Mouse (Mus musculus): ENCODE measurements at regions not wholly inside any gene's neighbourhood (a gene's known extent, or its start where the extent isn't known, plus 50 kb on each side); places are given as distances from the start of the nearest gene placed in this dataset.
A peak's percentile ranks its signal among the peaks of the same experiment; 100 is the strongest.

DNA sequence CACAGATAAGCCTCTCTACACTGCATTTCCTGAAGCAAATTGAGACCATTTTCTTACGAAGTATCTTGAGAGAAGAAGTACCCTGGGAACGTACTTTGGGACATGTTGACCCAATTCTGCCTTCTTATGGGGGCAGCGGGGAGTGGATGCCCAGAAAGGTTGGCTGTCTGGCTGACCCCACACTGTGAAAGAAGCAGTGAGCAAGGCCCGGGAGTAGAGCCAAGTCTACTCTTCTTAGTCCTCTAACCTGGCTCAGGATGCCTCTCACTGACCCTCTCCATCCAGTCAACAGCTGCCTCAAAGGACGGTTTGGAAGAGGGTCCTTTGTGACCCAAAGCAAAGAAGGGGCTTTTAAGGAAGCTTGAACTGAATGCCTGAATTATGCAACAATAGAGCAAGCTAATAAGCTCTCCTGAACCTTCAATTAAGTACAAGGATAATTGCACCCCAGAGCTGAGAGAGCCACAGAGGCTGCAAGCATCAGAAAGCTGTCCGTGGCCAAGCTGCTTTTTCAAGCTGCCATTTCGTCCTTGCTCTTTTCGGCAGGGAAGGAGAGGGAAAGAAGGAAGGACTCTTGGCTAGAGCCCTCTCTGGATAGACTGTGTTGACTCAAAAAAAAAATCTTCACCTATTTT, 70.3 kb downstream of the Pctp start:
- DNase-seq = no peak

DNA sequence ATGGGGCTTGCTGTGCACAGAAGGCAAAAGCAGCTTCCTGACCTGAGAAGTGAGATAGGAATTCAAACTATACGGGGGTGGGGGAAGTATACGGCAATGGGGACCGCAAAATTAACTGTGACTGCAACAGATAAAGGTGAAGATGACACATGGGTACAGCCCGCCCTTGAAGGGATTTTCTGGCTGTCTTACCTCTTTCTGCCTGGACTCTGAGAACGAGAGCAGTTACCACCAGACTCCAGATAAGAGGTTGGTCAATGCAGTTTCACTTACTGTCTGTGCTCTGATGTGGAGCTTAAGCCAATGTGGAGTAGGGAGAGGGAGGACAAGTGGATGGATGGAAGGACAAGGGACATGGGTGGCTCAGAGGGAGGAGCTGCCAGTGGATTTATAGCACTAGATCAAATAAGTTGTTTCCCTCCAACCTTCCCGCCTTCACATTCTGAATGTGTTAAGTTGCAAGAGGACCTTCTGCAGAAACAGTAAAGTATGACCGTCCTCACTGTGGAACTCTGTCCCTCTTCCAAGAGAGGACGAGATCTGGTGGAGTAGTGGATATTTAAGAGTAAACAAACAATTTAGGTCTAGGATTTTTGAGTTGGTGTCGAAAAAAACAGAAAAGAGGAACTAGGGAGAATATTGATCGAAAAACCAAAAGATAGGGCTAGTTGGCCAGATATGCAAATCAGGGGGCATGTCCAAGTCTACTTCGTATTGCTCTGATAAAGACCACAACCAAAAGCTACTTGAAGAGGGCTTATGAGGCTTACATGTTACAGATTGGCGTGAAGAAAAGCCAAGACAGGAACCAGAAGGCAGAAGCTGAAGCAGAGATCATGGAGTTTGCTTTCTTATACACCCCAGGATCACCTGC, 73.3 kb downstream of the Pctp start:
- no peak for DNase-seq

DNA sequence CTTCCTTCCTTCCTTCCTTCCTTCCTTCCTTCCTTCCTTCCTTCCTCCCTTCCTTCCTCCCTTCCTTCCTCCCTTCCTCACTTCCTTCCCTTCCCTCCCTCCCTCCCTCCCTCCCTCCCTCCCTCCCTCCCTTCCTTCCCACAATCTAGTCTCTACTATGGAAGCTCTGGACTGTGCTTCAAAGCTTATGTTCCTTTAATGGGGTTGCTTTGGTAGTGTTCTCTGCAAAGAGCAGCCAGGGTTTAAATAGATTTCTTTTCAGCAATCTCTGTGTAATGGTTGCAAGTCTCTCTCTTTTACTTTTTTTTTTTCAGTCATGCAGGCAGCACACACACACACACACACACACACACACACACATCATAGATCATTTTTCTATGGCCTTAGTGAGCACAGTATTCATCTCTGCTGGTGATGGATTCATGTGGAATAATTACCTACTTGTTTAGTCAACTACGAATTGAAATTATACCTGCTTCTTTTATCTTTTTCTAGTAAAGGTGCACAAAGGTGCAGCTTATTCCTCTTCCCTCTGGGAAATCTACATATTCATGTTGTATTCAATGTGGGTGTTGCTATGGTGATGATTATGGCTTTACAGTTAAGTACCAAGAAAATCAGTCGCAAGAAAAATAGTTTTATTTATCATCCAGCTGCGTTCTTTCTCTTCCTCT, 75.1 kb downstream of the Pctp start:
- DNase-seq = no peak

DNA sequence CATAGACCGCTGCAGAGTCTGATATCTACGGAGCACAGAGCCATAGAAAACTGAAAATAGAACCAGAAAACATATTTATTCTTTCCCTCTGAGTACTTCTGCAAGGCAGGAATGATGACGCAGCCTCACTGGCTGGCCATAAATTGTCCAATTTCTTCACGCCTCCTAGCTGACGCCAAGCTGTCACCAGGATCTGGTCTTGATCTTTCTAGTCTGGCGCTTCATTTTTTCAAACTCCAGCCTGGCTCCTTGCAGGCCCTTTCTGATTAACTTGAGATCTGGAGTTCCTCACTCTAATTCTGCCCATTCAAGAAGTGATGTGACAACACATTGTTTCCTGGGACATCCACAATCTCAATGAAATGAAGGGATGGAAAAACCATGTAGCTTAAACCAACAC, 80.1 kb downstream of the Pctp start:
- no peak for DNase-seq

DNA sequence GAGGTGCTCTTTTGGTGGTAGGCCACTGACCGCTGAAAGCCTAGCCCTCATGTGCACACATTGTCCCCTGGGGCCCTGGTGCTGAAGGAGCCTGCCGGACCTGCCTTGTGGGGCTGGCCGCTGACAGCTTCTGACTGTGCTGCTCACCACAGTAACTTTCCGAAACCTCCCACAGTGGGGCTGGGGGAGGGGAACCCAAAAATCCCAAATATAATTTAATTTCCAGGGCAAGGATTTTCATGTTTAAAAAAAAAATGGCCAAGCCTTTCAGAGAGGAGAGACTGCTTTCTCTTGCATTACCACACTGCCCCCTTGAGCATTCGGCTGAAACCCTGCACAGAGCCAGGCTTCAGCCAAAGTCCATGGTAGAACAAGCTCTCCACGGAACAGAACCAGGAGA, 81.5 kb downstream of the Pctp start:
- peak; percentile 11 for DNase-seq

DNA sequence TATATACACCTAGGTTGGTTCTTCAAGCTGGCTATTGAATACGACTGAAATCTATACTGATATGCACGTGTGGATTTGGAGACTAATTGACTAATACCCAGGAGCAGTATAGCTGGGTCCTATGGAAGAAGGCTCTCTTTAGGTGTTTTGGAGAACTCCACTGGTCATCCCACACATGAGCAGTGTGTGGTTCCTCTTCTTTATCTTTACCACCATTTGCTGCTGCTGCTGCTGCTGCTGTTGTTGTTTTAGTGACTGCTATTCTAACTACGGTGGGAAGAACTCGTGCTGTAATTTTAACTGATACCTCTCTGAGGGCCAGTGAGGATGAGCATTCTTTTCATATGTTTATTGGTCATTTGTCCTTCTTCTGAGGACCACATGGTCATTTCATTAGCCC, 86.9 kb downstream of the Pctp start:
- DNase-seq = no peak

DNA sequence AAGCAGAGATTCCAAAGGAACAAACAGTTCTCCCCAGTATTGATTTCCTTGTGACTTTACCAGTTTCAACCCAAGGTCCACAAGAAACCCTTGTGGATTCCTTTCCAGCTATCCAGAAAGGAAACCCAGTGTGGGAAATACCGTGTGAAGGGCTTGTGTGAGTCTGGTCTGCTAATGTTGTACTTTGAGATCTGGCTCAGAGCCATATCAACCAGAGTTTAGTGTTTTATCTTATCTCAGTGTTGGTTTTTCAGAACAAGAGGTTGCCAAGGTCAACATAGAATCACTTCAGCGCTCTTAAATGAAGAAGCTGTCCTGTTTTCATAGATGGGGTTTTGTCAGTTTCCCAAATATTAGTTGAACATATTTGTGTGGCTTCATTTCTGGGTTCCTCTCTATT, 88.1 kb downstream of the Pctp start:
- no peak for DNase-seq

DNA sequence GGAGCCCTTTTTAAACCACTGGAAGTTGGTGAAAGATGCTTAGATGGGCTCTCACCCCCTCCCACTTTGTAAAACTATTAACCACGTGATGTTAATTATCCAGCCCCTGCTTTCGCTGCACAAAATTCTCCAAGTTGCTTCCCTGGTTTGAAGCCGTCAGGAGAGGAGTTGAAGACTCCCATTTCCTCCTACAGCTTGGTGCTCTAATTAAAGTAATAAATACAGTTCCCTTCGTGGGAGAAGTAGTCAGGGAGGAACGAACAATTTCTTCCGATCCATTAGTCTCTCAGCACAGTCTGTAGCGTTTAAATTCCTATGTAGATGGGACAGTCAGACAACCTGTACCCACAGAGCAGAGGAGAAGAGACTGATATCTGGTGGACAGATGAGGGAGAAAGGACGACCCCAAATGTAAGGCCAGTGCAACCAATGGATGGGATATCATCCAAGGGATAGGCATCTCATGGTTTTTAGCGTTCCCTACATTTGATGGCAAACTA, 101.4 kb downstream of the Pctp start:
- no peak for DNase-seq

DNA sequence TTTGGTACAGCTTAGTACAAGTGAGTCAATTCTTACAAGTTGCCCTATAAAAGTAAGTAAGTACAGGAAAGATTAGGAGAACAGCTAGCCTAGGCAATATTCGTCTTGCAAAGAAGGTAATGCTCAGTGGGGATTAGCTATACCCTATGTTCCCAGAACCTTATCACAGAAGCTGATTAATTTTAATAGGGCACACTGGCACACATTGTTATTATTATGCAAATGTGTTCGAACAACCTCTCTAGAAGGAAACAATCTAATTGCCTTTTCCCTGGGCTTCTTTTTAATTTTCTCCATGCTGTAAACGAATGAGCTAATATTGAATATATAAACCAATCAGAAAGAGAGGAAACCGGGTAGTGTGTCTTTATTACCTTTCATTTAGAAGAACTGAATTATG, 104.2 kb downstream of the Pctp start:
- DNase-seq = no peak

DNA sequence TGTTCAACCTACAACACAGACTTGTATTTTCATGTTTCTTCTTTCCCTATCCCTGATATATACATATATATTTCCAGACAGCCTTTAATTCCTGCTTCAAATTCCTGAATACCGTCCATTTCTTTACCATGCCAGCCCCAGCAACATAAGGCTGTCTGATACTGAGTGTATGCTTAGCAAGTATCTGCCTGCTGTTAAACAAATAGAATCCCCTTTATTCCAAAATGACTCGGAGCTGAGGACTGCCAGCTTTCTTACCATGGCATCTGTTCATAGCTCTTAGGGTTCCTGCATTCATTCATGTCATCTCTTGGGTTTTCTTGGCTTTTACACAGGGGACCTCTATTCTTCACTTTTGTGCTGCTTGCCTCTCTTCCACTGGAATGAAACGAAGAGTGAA, 105.8 kb downstream of the Pctp start:
- DNase-seq = no peak

DNA sequence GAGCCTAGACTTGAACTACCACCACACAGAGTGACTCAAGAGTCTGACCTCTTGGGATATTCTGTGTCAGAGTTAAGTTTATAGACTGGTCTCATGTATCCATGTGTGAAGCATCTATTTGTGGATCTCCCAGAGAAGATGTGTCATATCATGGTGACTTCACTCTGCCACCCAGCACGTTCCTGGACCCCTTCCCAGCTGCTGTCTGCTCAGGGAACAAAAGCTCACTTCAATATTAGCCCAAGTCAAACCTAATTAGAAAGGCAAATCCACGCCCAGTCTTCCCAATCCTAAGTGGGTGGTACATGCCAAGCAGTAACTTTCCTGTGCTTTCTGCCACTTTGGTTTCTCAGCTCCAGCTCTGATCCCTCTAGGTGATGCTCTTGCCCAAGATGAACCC, 94.1 kb upstream of the Ankfn1 start:
- DNase-seq = no peak

DNA sequence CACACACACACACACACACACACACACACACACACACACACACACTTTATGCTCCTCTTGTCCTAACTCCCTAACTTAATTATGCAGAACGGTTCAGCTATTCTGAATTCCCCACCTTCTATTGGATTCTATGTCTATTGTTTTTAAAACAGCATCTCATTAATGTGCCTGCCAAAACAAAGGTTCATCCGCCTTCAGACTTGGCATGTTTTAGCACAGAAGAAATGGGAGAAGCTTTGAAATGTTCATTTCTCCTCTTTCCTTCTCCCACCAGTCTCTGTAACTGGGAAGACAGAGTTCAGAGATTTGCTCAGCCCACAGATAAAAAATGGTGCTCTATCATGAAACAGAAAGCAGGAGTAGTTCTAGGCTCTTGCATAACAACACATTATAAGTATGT, 90.1 kb upstream of the Ankfn1 start:
- DNase-seq = no peak

DNA sequence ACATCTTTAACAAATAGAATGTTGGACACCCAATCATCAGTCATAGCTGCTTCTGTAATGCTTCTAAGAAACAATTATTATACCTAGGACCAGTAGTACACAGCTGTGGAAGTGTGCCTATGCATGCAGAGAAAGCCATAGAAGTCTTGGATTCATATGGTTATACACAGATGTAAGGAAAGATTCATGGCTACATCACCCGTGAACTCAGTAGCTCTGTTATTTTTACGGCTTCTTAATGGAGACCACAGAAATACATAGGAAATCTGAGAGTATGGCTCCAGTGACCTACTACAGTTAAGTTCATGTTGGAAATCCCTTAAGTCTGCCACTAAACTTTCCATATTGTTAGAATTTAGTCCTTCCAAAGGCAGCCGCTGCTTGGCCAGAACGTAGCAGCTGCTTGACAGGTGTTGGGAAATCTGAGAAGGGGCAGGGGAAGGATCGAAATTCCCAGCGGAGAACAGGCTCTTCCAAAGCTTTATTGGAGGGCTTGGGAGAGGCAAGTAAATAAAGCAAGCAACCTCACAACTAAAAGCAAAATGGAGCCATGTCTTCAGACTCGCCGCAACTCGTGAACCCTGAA, 78.8 kb upstream of the Ankfn1 start:
- DNase-seq = no peak

DNA sequence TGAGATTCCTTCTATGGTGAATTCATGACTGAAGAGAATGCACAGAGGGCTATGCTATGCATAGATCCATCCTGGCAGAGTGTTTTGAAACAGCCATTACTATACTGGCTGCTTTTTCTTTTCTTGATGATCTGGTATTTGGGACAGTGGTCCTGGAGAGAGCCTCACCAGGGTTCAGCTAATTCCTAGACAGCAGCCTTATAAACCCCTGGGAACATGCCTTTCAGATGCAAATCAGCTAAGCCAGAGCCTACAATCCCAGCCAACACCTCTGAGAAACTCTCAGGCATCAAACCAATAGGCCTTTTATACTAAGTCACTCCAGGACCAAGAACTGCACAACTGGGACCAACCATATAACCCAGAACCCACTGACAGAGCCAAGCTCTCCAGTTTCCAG, 64.4 kb upstream of the Ankfn1 start:
- no peak for DNase-seq

DNA sequence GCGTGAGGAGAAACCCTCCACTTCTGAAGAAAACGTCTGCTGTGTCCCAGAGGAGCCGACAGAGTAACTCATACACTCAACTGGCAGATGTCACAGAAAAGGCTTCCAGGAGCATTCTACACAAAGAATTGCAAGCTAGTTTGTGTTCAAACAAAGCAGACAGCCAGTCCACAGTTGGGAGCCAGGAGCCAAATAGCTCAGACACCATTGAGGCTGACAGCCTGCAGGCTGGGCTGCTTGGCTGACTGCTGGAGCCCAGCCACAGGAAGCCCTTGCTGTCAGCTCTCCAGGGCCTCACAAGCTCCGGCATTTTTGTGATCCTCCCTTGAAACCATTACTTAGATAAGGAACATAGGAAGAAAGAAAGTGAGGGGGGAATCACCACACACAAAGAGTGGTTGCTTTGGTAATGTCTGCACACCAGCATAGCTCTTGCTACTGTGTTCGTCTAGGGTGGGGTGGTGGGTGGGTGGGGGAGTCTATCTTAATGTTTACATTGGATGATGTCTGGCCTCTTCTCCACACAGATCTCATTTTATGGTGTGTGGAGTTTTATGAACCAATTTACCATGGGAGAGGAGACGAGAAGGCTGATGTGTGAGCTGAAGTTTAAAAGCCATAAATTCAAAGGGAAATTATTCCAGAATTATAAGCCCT, 62.3 kb upstream of the Ankfn1 start:
- DNase-seq = no peak

DNA sequence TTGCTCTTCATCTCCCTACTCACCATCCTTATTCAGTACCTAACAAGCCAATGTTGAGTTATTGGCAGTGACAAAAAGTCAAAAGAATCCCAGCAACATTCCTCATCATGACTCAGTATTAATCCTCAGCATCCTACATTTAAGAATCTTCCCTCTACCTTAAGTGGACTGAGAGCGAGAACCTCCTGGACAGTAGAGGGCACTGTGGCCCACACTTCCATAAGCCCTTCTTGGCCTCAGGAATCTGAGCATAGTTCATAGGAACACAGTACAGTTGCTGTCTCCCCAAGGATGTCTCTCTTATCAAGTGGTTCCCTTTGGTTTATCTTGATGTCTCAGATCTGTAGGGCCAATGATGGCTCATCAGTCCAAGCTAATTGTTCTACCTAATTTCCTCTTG, 60.5 kb upstream of the Ankfn1 start:
- DNase-seq = no peak

DNA sequence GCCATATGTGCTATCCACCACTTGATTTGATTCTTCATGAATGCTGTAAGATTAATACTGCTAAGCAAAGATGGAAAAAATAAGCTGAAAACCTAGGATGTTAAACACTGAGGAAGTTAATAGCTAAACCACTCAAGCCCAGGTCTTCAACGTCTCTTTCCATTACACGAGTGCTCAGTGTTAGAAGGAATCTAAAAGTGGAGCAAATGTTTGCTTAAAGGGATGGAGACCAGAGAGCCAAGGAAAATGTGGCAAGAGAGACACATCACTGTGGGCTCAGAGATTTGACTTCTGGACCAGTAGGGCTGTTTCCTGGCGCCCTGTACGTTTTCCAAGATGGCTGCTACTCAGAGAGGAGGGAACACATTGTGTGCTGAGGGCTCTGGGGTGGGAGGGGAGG, 59.4 kb upstream of the Ankfn1 start:
- DNase-seq = no peak

DNA sequence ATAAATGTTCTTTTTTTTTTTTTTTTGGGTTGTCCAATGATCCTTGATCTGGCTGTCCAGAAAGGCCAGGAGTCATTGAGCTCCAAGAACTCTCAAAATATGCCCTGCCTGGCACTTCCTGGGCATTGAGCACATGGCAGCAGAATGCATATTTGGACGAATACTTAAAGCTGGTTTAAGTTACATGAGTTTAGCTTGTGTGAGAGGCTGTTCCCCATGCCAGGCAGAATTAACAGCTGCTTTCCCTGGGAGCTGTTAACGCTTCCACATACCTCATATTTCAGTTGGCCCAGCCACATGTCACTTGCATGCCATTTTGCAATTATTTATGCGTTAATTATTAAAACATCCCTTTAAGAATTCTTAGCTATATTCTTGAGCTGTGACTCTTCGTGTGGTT, 56.6 kb upstream of the Ankfn1 start:
- no peak for DNase-seq

DNA sequence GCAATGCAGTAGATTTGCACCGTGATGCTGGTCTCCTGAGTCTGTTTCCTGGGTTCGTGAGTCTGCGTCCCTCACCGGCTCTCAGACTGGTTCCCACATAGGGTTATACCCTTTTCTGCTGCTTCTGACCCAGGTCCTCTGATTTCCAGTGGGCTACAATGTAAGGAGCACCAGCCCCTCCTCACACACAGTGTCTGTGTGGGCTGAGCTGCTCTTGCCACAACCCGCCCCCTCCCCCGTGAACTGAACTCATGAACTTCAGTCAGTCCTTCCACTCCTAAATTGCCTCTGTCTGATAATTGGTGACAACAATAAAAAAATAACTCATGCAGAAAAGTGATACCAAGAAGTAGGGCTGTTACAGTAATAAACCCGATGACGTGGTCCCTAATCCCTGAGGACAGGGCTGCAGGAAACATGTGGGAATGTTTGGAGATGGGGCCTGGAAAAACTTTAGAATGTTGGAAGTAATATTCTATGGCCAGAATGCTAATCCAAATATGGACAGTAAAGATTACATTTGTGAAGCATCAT, 54.2 kb upstream of the Ankfn1 start:
- no peak for DNase-seq
